Mouse (Mus musculus) olfactory bulb, adult 2 months (tissue): Measurements from ENCODE around the gene Thada. TPM values are rescaled to one million over a fixed set of nuclear protein-coding genes. Genes with fewer than 3 reads are reported as not detected.

ENCODE experiments used
- H3K27ac ChIP-seq: fragments of 200-500 bp; 2 replicates; pipeline ENCODE4 v1.5.1; 2012; ENCODE audit warnings: low read depth, low read length; ENCODE audit not compliant: insufficient read depth
- H3K4me1 ChIP-seq: fragments of 200-500 bp; 2 replicates; pipeline ENCODE4 v1.6.1; 2012; ENCODE audit warnings: low read length; ENCODE audit not compliant: control insufficient read depth, insufficient read depth
- H3K4me3 ChIP-seq: fragments of 200-500 bp; 2 replicates; pipeline ENCODE4 v1.5.1; 2012; ENCODE audit warnings: mild to moderate bottlenecking, low read depth, low read length, moderate library complexity; ENCODE audit not compliant: insufficient read depth
- CTCF ChIP-seq: fragments of 200-500 bp; IDR thresholded peaks from 2 replicates; pipeline ENCODE4 v1.5.1; 2012; ENCODE audit warnings: low read depth, mild to moderate bottlenecking, low read length, moderate library complexity; ENCODE audit not compliant: insufficient read depth
- POLR2A ChIP-seq: fragments of 200-500 bp; IDR thresholded peaks from 2 replicates; pipeline ENCODE4 v1.6.1; 2012; ENCODE audit warnings: mild to moderate bottlenecking, low read depth, low read length, moderate library complexity; ENCODE audit not compliant: insufficient read depth
- WGBS: fragments of 180-500 bp; shearing (Covaris S2); methylation state at CpG from one replicate; pipeline ENCODE4 v1.1.7; 2018; 5-methylcytosine and 5-hydroxymethylcytosine counted together
- polyA plus RNA-seq: library from polyadenylated mRNA; stranded (reverse); fragments of >200 nt; gene quantifications from 2 replicates; pipeline ENCODE4 v1.2.4, GENCODE M21; 2012; ENCODE audit warnings: low replicate concordance; ENCODE audit not compliant: missing spikeins, insufficient read depth, insufficient read length

Gene Thada
- polyA plus RNA-seq, 1 experiment, result not detected

- Histone ChIP-seq H3K4me3 (no peak overlapping the region), H3K4me1 (peaks cover 16% of the 10 kb centered on the region), H3K27ac (no peak overlapping the region)
- no peak for TF ChIP-seq CTCF
- TF ChIP-seq POLR2A, result no peak
- 74% methylated on average over 3 of the region's 3 CpGs for WGBS
Measured at GRCm38 (mm10) chr17:84351276-84351675, 114.7 kb downstream of the Thada start.

- Histone ChIP-seq H3K4me3 (no peak overlapping the region), H3K27ac (no peak overlapping the region), H3K4me1 (peaks cover 13% of the 10 kb centered on the region)
- TF ChIP-seq POLR2A (no peak), CTCF (no peak)
- 98% methylated on average over 3 of the region's 3 CpGs for WGBS
Measured at GRCm38 (mm10) chr17:84348865-84349264, 117.1 kb downstream of the Thada start.

GRCm38 (mm10) chr17:84342299-84342817 lies 123.6 kb downstream of the Thada start:
- Histone ChIP-seq H3K4me1 (no peaks in the 10 kb centered on the region), H3K4me3 (no peak overlapping the region), H3K27ac (no peak overlapping the region)
- WGBS, result 78% methylated on average over 6 of the region's 6 CpGs
- TF ChIP-seq POLR2A (no peak), CTCF (no peak)

- Histone ChIP-seq H3K27ac (no peak overlapping the region), H3K4me1 (no peaks in the 10 kb centered on the region), H3K4me3 (no peak overlapping the region)
- TF ChIP-seq CTCF (no peak), POLR2A (no peak)
- WGBS, result 75% methylated on average over 2 of the region's 2 CpGs
Measured at GRCm38 (mm10) chr17:84341686-84342085, 124.3 kb downstream of the Thada start.

- no peaks in the 10 kb centered on the region for H3K4me1 ChIP-seq
- 98% methylated on average over 3 of the region's 3 CpGs for WGBS
- H3K4me3 ChIP-seq, result no peak overlapping the region
- H3K27ac ChIP-seq, result no peak overlapping the region
- TF ChIP-seq POLR2A (no peak), CTCF (no peak)
Measured at GRCm38 (mm10) chr17:84340574-84340973, 125.4 kb downstream of the Thada start.

GRCm38 (mm10) chr17:84335996-84336395 lies 130.0 kb downstream of the Thada start:
- no peak for TF ChIP-seq CTCF
- no peak for TF ChIP-seq POLR2A
- Histone ChIP-seq H3K4me3 (no peak overlapping the region), H3K27ac (no peak overlapping the region), H3K4me1 (no peaks in the 10 kb centered on the region)
- 79% methylated on average over 1 of the region's 1 CpGs for WGBS

- TF ChIP-seq POLR2A (no peak), CTCF (no peak)
- WGBS, result 91% methylated on average over 3 of the region's 3 CpGs
- no peak overlapping the region for H3K4me3 ChIP-seq
Measured at GRCm38 (mm10) chr17:84335076-84335475, 130.9 kb downstream of the Thada start.

GRCm38 (mm10) chr17:84334241-84335014 lies 131.6 kb downstream of the Thada start:
- Histone ChIP-seq H3K27ac (no peak overlapping the region), H3K4me1 (no peaks in the 10 kb centered on the region), H3K4me3 (no peak overlapping the region)
- 89% methylated on average over 5 of the region's 5 CpGs for WGBS
- TF ChIP-seq CTCF, result no peak
- TF ChIP-seq POLR2A, result no peak

More at GRCm38 (mm10) chr17:84335076-84335475, 130.9 kb downstream of the Thada start:
- no peaks in the 10 kb centered on the region for H3K4me1 ChIP-seq
- no peak overlapping the region for H3K27ac ChIP-seq

GRCm38 (mm10) chr17:84332940-84333339 lies 133.1 kb downstream of the Thada start:
- no peaks in the 10 kb centered on the region for H3K4me1 ChIP-seq
- TF ChIP-seq CTCF, result no peak
- TF ChIP-seq POLR2A, result no peak
- 74% methylated on average over 5 of the region's 5 CpGs for WGBS
- no peak overlapping the region for H3K27ac ChIP-seq
- H3K4me3 ChIP-seq, result no peak overlapping the region

- TF ChIP-seq POLR2A (no peak), CTCF (no peak)
- Histone ChIP-seq H3K4me3 (no peak overlapping the region), H3K4me1 (no peaks in the 10 kb centered on the region), H3K27ac (no peak overlapping the region)
- 86% methylated on average over 8 of the region's 8 CpGs for WGBS
Measured at GRCm38 (mm10) chr17:84330986-84331385, 135.0 kb downstream of the Thada start.
